Mouse (Mus musculus) stomach, postnatal 0 days (tissue): ENCODE measurements around the gene Acvr1b. TPM values are rescaled to one million over a fixed set of nuclear protein-coding genes. Genes with fewer than 3 reads are reported as not detected.

Source experiments
- ATAC-seq: fragments of 200-750 bp; cut with Nextera tagmentation; 2 replicates; pipeline ENCODE4 v1.8.0; 2017; ENCODE audit not compliant: low FRiP score, low TSS enrichment
- DNase-seq: peaks from one replicate; pipeline ENCODE4 v3.0.0-alpha.2; 2016; ENCODE audit warnings: low spot score
- H3K27ac ChIP-seq: fragments of 300-500 bp; sonication (generic); replicated peaks from 2 replicates; pipeline ENCODE4 v1.5.1; 2014; ENCODE audit warnings: mild to moderate bottlenecking, control low read depth
- H3K27me3 ChIP-seq: fragments of 300-500 bp; sonication (generic); 2 replicates; pipeline ENCODE4 v1.6.1; 2014; ENCODE audit warnings: low read length; ENCODE audit not compliant: control insufficient read depth, insufficient read depth
- H3K36me3 ChIP-seq: fragments of 300-500 bp; sonication (generic); 2 replicates; pipeline ENCODE4 v1.6.1; 2014; ENCODE audit warnings: low read length, mixed read lengths; ENCODE audit not compliant: control insufficient read depth, insufficient read depth
- H3K4me1 ChIP-seq: fragments of 300-500 bp; sonication (generic); replicated peaks from 2 replicates; pipeline ENCODE4 v1.6.1; 2014; ENCODE audit warnings: antibody characterized with exemption; ENCODE audit not compliant: control insufficient read depth, insufficient read depth
- H3K4me2 ChIP-seq: fragments of 300-500 bp; sonication (generic); replicated peaks from 2 replicates; pipeline ENCODE4 v1.6.1; 2014; ENCODE audit warnings: low read depth, mild to moderate bottlenecking, control low read depth, moderate library complexity
- H3K4me3 ChIP-seq: fragments of 300-500 bp; sonication (generic); 2 replicates; pipeline ENCODE4 v1.5.1; 2014; ENCODE audit warnings: low read depth, low read length, control low read depth
- H3K9ac ChIP-seq: fragments of 300-500 bp; sonication (generic); 2 replicates; pipeline ENCODE4 v1.6.1; 2014; ENCODE audit warnings: mild to moderate bottlenecking, low read length, control low read depth, mixed read lengths
- H3K9me3 ChIP-seq: fragments of 300-500 bp; sonication (generic); 2 replicates; pipeline ENCODE4 v1.6.1; 2016; ENCODE audit warnings: low read length; ENCODE audit not compliant: control insufficient read depth
- CTCF ChIP-seq: IDR thresholded peaks from 2 replicates; pipeline ENCODE4 v1.5.1; 2016; ENCODE audit warnings: antibody characterized with exemption, low read depth, mild to moderate bottlenecking, moderate library complexity
- EP300 ChIP-seq: optimal IDR thresholded peaks from 2 replicates; pipeline ENCODE3; 2016; ENCODE audit warnings: antibody characterized with exemption
- WGBS: fragments of 180-500 bp; shearing (Covaris S2); extraction: QIAGEN DNeasy Blood & Tissue Kit; methylation state at CpG from one replicate; pipeline ENCODE4 v1.1.7; 2014; 5-methylcytosine and 5-hydroxymethylcytosine counted together
- polyA plus RNA-seq: library from polyadenylated mRNA; unstranded; fragments of >200 nt; fragmentation: Nextera tagmentation; extraction: Ambion mirVana; gene quantifications from 2 replicates; pipeline ENCODE4 v1.2.1, GENCODE M21; 2015

The Acvr1b gene
- polyA plus RNA-seq, 1 experiment from 2014 or later, result 6.9 TPM

DNA sequence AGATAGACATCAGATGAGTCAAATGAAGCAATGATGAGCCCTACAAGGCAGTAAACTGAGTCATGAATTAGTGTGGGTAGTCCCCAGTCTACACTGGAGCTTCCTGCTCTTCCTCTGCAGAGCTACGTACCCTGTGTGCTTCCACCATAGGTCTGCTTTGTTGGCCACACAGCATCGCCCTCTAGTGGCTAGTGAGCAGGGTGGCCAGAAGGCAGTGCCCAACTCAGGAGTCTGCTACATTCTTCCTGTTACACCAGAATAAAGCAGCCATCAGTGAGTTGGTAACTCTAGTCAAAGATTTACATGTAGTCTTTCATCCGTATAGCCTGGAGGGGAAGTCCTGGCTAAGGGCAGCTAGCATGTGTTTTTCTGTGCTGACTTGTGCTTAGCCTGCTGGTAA, 24.4 kb downstream of the Acvr1b start:
- TF ChIP-seq EP300, result no peak
- peak; percentile 97 for TF ChIP-seq CTCF
- 21% methylated on average over 3 of the region's 3 CpGs for WGBS
- Histone ChIP-seq H3K27me3 (no peaks in the 10 kb centered on the region), H3K4me2 (no peak overlapping the region), H3K9ac (no peak overlapping the region), H3K4me3 (no peak overlapping the region), H3K27ac (peak overlapping the region; percentile 71; the same call in 1 of the 2 replicates), H3K9me3 (no peaks in the 10 kb centered on the region), H3K4me1 (no peaks in the 10 kb centered on the region), H3K36me3 (peaks cover 29% of the 10 kb centered on the region)
- DNase-seq (peak; percentile 79), ATAC-seq (peak; percentile 82)

- no peak overlapping the region for H3K9ac ChIP-seq
- no peaks in the 10 kb centered on the region for H3K27me3 ChIP-seq
- no peak overlapping the region for H3K4me2 ChIP-seq
- DNase-seq, result no peak
- no peaks in the 10 kb centered on the region for H3K4me1 ChIP-seq
- WGBS, result 87% methylated on average over 14 of the region's 14 CpGs
- ATAC-seq, result no peak
- TF ChIP-seq CTCF (peak; percentile 57), EP300 (no peak)
- no peak overlapping the region for H3K27ac ChIP-seq
- no peak overlapping the region for H3K4me3 ChIP-seq
- no peaks in the 10 kb centered on the region for H3K9me3 ChIP-seq
- peaks cover 29% of the 10 kb centered on the region for H3K36me3 ChIP-seq
Observed at GRCm38 (mm10) chr15:101198850-101199249, 25.0 kb downstream of the Acvr1b start.

GRCm38 (mm10) chr15:101200777-101201295, 27.0 kb downstream of the Acvr1b start:
- no peak overlapping the region for H3K4me3 ChIP-seq
- no peak overlapping the region for H3K4me2 ChIP-seq
- ATAC-seq (no peak), DNase-seq (no peak)
- H3K9ac ChIP-seq, result no peak overlapping the region
- H3K36me3 ChIP-seq, result peaks cover 26% of the 10 kb centered on the region
- H3K27me3 ChIP-seq, result no peaks in the 10 kb centered on the region
- TF ChIP-seq CTCF, result no peak
- TF ChIP-seq EP300, result no peak
- no peaks in the 10 kb centered on the region for H3K9me3 ChIP-seq
- H3K4me1 ChIP-seq, result no peaks in the 10 kb centered on the region
- no peak overlapping the region for H3K27ac ChIP-seq
- 94% methylated on average over 9 of the region's 9 CpGs for WGBS

DNA sequence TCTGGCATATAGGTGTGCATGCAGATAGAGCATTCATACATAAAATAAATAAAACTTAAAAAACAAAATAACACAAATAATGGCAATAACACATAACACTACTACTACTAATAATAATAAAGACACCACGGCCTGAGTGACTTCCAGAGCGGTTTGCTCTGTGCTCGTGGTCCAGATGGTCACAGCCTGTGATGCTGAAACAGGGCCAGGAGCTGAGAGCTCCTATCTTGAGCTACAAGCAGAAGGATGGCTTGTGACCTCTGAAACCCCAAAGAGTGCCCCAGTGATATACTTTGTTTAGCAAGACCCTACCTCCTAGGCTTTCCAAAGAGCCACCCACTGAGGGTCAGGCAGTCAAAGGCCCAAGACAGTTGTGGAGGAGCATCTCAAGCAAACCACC, 27.5 kb downstream of the Acvr1b start:
- DNase-seq (no peak), ATAC-seq (no peak)
- H3K9ac ChIP-seq, result no peak overlapping the region
- H3K36me3 ChIP-seq, result peaks cover 27% of the 10 kb centered on the region
- TF ChIP-seq EP300 (no peak), CTCF (no peak)
- 80% methylated on average over 3 of the region's 3 CpGs for WGBS
- H3K4me2 ChIP-seq, result no peak overlapping the region
- H3K4me3 ChIP-seq, result no peak overlapping the region
- H3K9me3 ChIP-seq, result no peaks in the 10 kb centered on the region
- no peak overlapping the region for H3K27ac ChIP-seq
- H3K4me1 ChIP-seq, result no peaks in the 10 kb centered on the region
- no peaks in the 10 kb centered on the region for H3K27me3 ChIP-seq

GRCm38 (mm10) chr15:101203673-101204072, 29.8 kb downstream of the Acvr1b start:
- no peak overlapping the region for H3K4me3 ChIP-seq
- H3K4me1 ChIP-seq, result no peaks in the 10 kb centered on the region
- ATAC-seq (peak; percentile 38; the same call in 1 of the 2 replicates), DNase-seq (peak; percentile 44)
- H3K36me3 ChIP-seq, result peaks cover 29% of the 10 kb centered on the region
- no peaks in the 10 kb centered on the region for H3K27me3 ChIP-seq
- H3K27ac ChIP-seq, result no peak overlapping the region
- H3K4me2 ChIP-seq, result no peak overlapping the region
- H3K9me3 ChIP-seq, result no peaks in the 10 kb centered on the region
- no peak overlapping the region for H3K9ac ChIP-seq
- WGBS, result 79% methylated on average over 4 of the region's 4 CpGs
- TF ChIP-seq CTCF, result no peak
- TF ChIP-seq EP300, result no peak

- TF ChIP-seq EP300 (no peak), CTCF (no peak)
- H3K4me2 ChIP-seq, result no peak overlapping the region
- H3K4me1 ChIP-seq, result no peaks in the 10 kb centered on the region
- no peak overlapping the region for H3K9ac ChIP-seq
- ATAC-seq (0 out of 2 replicates have a peak, but pooled peaks have one; percentile 23), DNase-seq (no peak)
- no peak overlapping the region for H3K27ac ChIP-seq
- no peak overlapping the region for H3K4me3 ChIP-seq
- WGBS, result 62% methylated on average over 7 of the region's 7 CpGs
- no peaks in the 10 kb centered on the region for H3K27me3 ChIP-seq
- H3K9me3 ChIP-seq, result no peaks in the 10 kb centered on the region
- H3K36me3 ChIP-seq, result peaks cover 28% of the 10 kb centered on the region
Observed at GRCm38 (mm10) chr15:101204781-101205180, 30.9 kb downstream of the Acvr1b start.
